Mouse (Mus musculus) G1E (cell line): ENCODE data around the gene Gramd1c.

Experiments used
- GATA1 ChIP-seq: IDR thresholded peaks from 2 replicates; pipeline ENCODE4 v1.6.1; 2012; ENCODE audit warnings: borderline replicate concordance, low read length, inconsistent platforms, mixed read lengths
- POLR2AphosphoS5 ChIP-seq: IDR thresholded peaks from 2 replicates; pipeline ENCODE4 v1.6.1; 2012; ENCODE audit warnings: low read depth, low read length, inconsistent platforms; ENCODE audit not compliant: insufficient replicate concordance

- no peak for TF ChIP-seq POLR2AphosphoS5
- TF ChIP-seq GATA1, result no peak
These were observed 52.1 kb downstream of the Gramd1c start for GRCm38 (mm10) chr16:44011010-44011409.
